Mouse (Mus musculus): ENCODE data around the gene Defb22. TPM values are rescaled to one million over a fixed set of nuclear protein-coding genes. Genes with fewer than 3 reads are reported as not detected.

Defb22 gene
- polyA plus RNA-seq, 1 experiment from 2014 or later = not detected

- ATAC-seq (ENCODE audit: extremely low read depth, insufficient number of reproducible peaks, low FRiP score, low TSS enrichment) = no peak
- Histone ChIP-seq H3K36me3 (no peaks in the 10 kb centered on the region), H3K27ac (replicated peaks) (no peak within 1 kb of the TSS)
Measured at GRCm38 (mm10) chr2:152476763-152477162, 13.2 kb downstream of the Defb22 start, which contains the start of gene Defb20. TSS of gene Defb20 (plus strand) at chr2:152477063.

GRCm38 (mm10) chr2:152472434-152472833 lies 17.5 kb downstream of the Defb22 start:
- ATAC-seq (ENCODE audit: extremely low read depth, insufficient number of reproducible peaks, low FRiP score, low TSS enrichment) = no peak
- Histone ChIP-seq H3K27ac (replicated peaks) (no peak overlapping the region), H3K9ac (no peak overlapping the region), H3K4me3 (no peak overlapping the region), H3K36me3 (no peaks in the 10 kb centered on the region), H3K27me3 (replicated peaks) (peaks cover 10% of the 10 kb centered on the region; the same call in 1 of the 2 replicates), H3K9me3 (no peaks in the 10 kb centered on the region), H3K4me1 (no peaks in the 10 kb centered on the region), H3K4me2 (no peak overlapping the region)
- WGBS = 17% methylated on average over 3 of the region's 3 CpGs

More at GRCm38 (mm10) chr2:152476763-152477162, 13.2 kb downstream of the Defb22 start, which contains the start of gene Defb20:
- Histone ChIP-seq H3K4me3 (no peak within 1 kb of the TSS), H3K9me3 (no peaks in the 10 kb centered on the region), H3K27me3 (replicated peaks) (peaks cover 7% of the 10 kb centered on the region; the same call in 1 of the 2 replicates), H3K4me1 (no peaks in the 10 kb centered on the region), H3K9ac (no peak within 1 kb of the TSS), H3K4me2 (no peak within 1 kb of the TSS)
- 52% methylated on average over 2 of the region's 2 CpGs for WGBS

- H3K4me3 ChIP-seq = no peak overlapping the region
- no peak overlapping the region for H3K27ac ChIP-seq (replicated peaks)
- WGBS = 28% methylated on average over 7 of the region's 7 CpGs
- no peak overlapping the region for H3K9ac ChIP-seq
- no peak for ATAC-seq (ENCODE audit: extremely low read depth, insufficient number of reproducible peaks, low FRiP score, low TSS enrichment)
- no peak overlapping the region for H3K4me2 ChIP-seq
- peaks cover 6% of the 10 kb centered on the region; the same call in 1 of the 2 replicates for H3K27me3 ChIP-seq (replicated peaks)
- no peaks in the 10 kb centered on the region for H3K9me3 ChIP-seq
- no peaks in the 10 kb centered on the region for H3K4me1 ChIP-seq
- H3K36me3 ChIP-seq = no peaks in the 10 kb centered on the region
Measured at GRCm38 (mm10) chr2:152470973-152471372, 19.0 kb downstream of the Defb22 start.

- no peaks in the 10 kb centered on the region for H3K36me3 ChIP-seq
- no peak for ATAC-seq (ENCODE audit: extremely low read depth, insufficient number of reproducible peaks, low FRiP score, low TSS enrichment)
- no peak within 1 kb of the TSS for H3K4me3 ChIP-seq
- H3K27ac ChIP-seq (replicated peaks) = no peak within 1 kb of the TSS
- H3K27me3 ChIP-seq (replicated peaks) = peaks cover 7% of the 10 kb centered on the region; the same call in 1 of the 2 replicates
- no peaks in the 10 kb centered on the region for H3K9me3 ChIP-seq
- 85% methylated on average over 3 of the region's 3 CpGs for whole genome bisulfite sequencing
- no peak within 1 kb of the TSS for H3K9ac ChIP-seq
- H3K4me2 ChIP-seq = no peak within 1 kb of the TSS
- H3K4me1 ChIP-seq = no peaks in the 10 kb centered on the region
Measured at GRCm38 (mm10) chr2:152464570-152465150, 25.3 kb downstream of the Defb22 start, which contains the start of gene Defb23. TSS of gene Defb23 (minus strand) at chr2:152464620.

GRCm38 (mm10) chr2:152459241-152459640 lies 30.7 kb downstream of the Defb22 start:
- H3K4me3 ChIP-seq = no peak overlapping the region
- peaks cover 6% of the 10 kb centered on the region; the same call in 1 of the 2 replicates for H3K4me1 ChIP-seq
- H3K27me3 ChIP-seq (replicated peaks) = peaks cover 7% of the 10 kb centered on the region; the same call in 1 of the 2 replicates
- 47% methylated on average over 13 of the region's 13 CpGs for WGBS
- H3K9me3 ChIP-seq = no peaks in the 10 kb centered on the region
- ATAC-seq (ENCODE audit: extremely low read depth, insufficient number of reproducible peaks, low FRiP score, low TSS enrichment) = no peak
- no peak overlapping the region for H3K9ac ChIP-seq
- no peak overlapping the region for H3K4me2 ChIP-seq
- no peaks in the 10 kb centered on the region for H3K36me3 ChIP-seq
- H3K27ac ChIP-seq (replicated peaks) = no peak overlapping the region

- Histone ChIP-seq H3K9ac (no peak overlapping the region), H3K27me3 (replicated peaks) (no peaks in the 10 kb centered on the region), H3K4me2 (no peak overlapping the region), H3K27ac (replicated peaks) (no peak overlapping the region), H3K4me1 (peaks cover 17% of the 10 kb centered on the region), H3K36me3 (no peaks in the 10 kb centered on the region), H3K4me3 (no peak overlapping the region), H3K9me3 (no peaks in the 10 kb centered on the region)
- no peak for ATAC-seq (ENCODE audit: extremely low read depth, insufficient number of reproducible peaks, low FRiP score, low TSS enrichment)
- WGBS = 74% methylated on average over 4 of the region's 4 CpGs
Measured at GRCm38 (mm10) chr2:152452101-152452781, 37.7 kb downstream of the Defb22 start.

- Histone ChIP-seq H3K27me3 (replicated peaks) (no peaks in the 10 kb centered on the region), H3K9me3 (no peaks in the 10 kb centered on the region), H3K4me2 (no peak overlapping the region), H3K36me3 (no peaks in the 10 kb centered on the region), H3K9ac (no peak overlapping the region), H3K4me3 (no peak overlapping the region), H3K4me1 (peaks cover 25% of the 10 kb centered on the region), H3K27ac (replicated peaks) (no peak overlapping the region)
- 5% methylated on average over 5 of the region's 5 CpGs for WGBS
- ATAC-seq (ENCODE audit: extremely low read depth, insufficient number of reproducible peaks, low FRiP score, low TSS enrichment) = no peak
Measured at GRCm38 (mm10) chr2:152450241-152450640, 39.7 kb downstream of the Defb22 start.

- H3K4me1 ChIP-seq = peaks cover 25% of the 10 kb centered on the region
- no peak overlapping the region for H3K4me3 ChIP-seq
- ATAC-seq (ENCODE audit: extremely low read depth, insufficient number of reproducible peaks, low FRiP score, low TSS enrichment) = no peak
- H3K36me3 ChIP-seq = no peaks in the 10 kb centered on the region
- no peaks in the 10 kb centered on the region for H3K9me3 ChIP-seq
- no peak overlapping the region for H3K4me2 ChIP-seq
- no peak overlapping the region for H3K9ac ChIP-seq
- WGBS = 16% methylated on average over 5 of the region's 5 CpGs
- no peaks in the 10 kb centered on the region for H3K27me3 ChIP-seq (replicated peaks)
- H3K27ac ChIP-seq (replicated peaks) = no peak overlapping the region
Measured at GRCm38 (mm10) chr2:152447461-152447860, 42.5 kb downstream of the Defb22 start.

- no peaks in the 10 kb centered on the region for H3K9me3 ChIP-seq
- 29% methylated on average over 2 of the region's 2 CpGs for WGBS
- H3K9ac ChIP-seq = no peak overlapping the region
- H3K36me3 ChIP-seq = no peaks in the 10 kb centered on the region
- peaks cover 25% of the 10 kb centered on the region for H3K4me1 ChIP-seq
- no peak overlapping the region for H3K27ac ChIP-seq (replicated peaks)
- H3K4me3 ChIP-seq = no peak overlapping the region
- no peaks in the 10 kb centered on the region for H3K27me3 ChIP-seq (replicated peaks)
- H3K4me2 ChIP-seq = no peak overlapping the region
- no peak for ATAC-seq (ENCODE audit: extremely low read depth, insufficient number of reproducible peaks, low FRiP score, low TSS enrichment)
Measured at GRCm38 (mm10) chr2:152446642-152447041, 43.3 kb downstream of the Defb22 start.

- no peaks in the 10 kb centered on the region for H3K27me3 ChIP-seq (replicated peaks)
- H3K27ac ChIP-seq (replicated peaks) = no peak overlapping the region
- peaks cover 25% of the 10 kb centered on the region for H3K4me1 ChIP-seq
- ATAC-seq (ENCODE audit: extremely low read depth, insufficient number of reproducible peaks, low FRiP score, low TSS enrichment) = no peak
- H3K4me3 ChIP-seq = no peak overlapping the region
- H3K9me3 ChIP-seq = no peaks in the 10 kb centered on the region
- no peak overlapping the region for H3K9ac ChIP-seq
- 74% methylated on average over 8 of the region's 8 CpGs for WGBS
- H3K4me2 ChIP-seq = no peak overlapping the region
- no peaks in the 10 kb centered on the region for H3K36me3 ChIP-seq
Measured at GRCm38 (mm10) chr2:152443281-152443680, 46.7 kb downstream of the Defb22 start.

- Histone ChIP-seq H3K36me3 (no peaks in the 10 kb centered on the region), H3K9me3 (no peaks in the 10 kb centered on the region), H3K27me3 (replicated peaks) (no peaks in the 10 kb centered on the region), H3K9ac (no peak overlapping the region), H3K4me2 (no peak overlapping the region), H3K4me3 (no peak overlapping the region), H3K27ac (replicated peaks) (no peak overlapping the region), H3K4me1 (peaks cover 18% of the 10 kb centered on the region)
- ATAC-seq (ENCODE audit: extremely low read depth, insufficient number of reproducible peaks, low FRiP score, low TSS enrichment) = no peak
- 81% methylated on average over 4 of the region's 4 CpGs for whole genome bisulfite sequencing
Measured at GRCm38 (mm10) chr2:152442322-152442721, 47.6 kb downstream of the Defb22 start.

All from heart, embryonic 13.5 days (tissue).